Mouse (Mus musculus) embryonic facial prominence, embryonic 12.5 days (tissue): ENCODE measurements around the gene Klhl22. TPM values are rescaled to one million over a fixed set of nuclear protein-coding genes. Genes with fewer than 3 reads are reported as not detected.

Source experiments
- ATAC-seq: fragments of 200-750 bp; cut with Nextera tagmentation; 2 replicates; pipeline ENCODE4 v1.8.0; 2017; ENCODE audit not compliant: insufficient number of reproducible peaks, insufficient read depth, low FRiP score, low TSS enrichment
- H3K27ac ChIP-seq: fragments of 300-500 bp; sonication (generic); 2 replicates; pipeline ENCODE4 v1.5.1; 2016; ENCODE audit warnings: mild to moderate bottlenecking
- H3K27me3 ChIP-seq: fragments of 300-500 bp; sonication (generic); 2 replicates; pipeline ENCODE4 v1.6.1; 2016; ENCODE audit warnings: mild to moderate bottlenecking, moderate library complexity
- H3K36me3 ChIP-seq: fragments of 300-500 bp; sonication (generic); 2 replicates; pipeline ENCODE4 v1.6.1; 2016; ENCODE audit warnings: mild to moderate bottlenecking
- H3K4me1 ChIP-seq: fragments of 300-500 bp; sonication (generic); 2 replicates; pipeline ENCODE4 v1.6.1; 2016
- H3K4me2 ChIP-seq: fragments of 300-500 bp; sonication (generic); replicated peaks from 2 replicates; pipeline ENCODE4 v1.6.1; 2016; ENCODE audit warnings: mild to moderate bottlenecking, moderate library complexity
- H3K4me3 ChIP-seq: fragments of 300-500 bp; sonication (generic); 2 replicates; pipeline ENCODE4 v1.5.1; 2016; ENCODE audit warnings: mild to moderate bottlenecking
- H3K9ac ChIP-seq: fragments of 300-500 bp; sonication (generic); 2 replicates; pipeline ENCODE4 v1.6.1; 2016; ENCODE audit warnings: mild to moderate bottlenecking, moderate library complexity
- H3K9me3 ChIP-seq: fragments of 300-500 bp; sonication (generic); 2 replicates; pipeline ENCODE4 v1.6.1; 2016; ENCODE audit warnings: mild to moderate bottlenecking, moderate library complexity
- WGBS: fragments of 180-500 bp; shearing (Covaris S2); methylation state at CpG from one replicate; pipeline ENCODE4 v1.1.7; 2016; 5-methylcytosine and 5-hydroxymethylcytosine counted together
- polyA plus RNA-seq: library from polyadenylated mRNA; unstranded; fragments of >200 nt; fragmentation: Nextera tagmentation; extraction: Ambion mirVana; gene quantifications from 2 replicates; pipeline ENCODE4 v1.2.1, GENCODE M21; 2016

Klhl22 gene
- polyA plus RNA-seq, 1 experiment from 2014 or later = 92.6 TPM

DNA sequence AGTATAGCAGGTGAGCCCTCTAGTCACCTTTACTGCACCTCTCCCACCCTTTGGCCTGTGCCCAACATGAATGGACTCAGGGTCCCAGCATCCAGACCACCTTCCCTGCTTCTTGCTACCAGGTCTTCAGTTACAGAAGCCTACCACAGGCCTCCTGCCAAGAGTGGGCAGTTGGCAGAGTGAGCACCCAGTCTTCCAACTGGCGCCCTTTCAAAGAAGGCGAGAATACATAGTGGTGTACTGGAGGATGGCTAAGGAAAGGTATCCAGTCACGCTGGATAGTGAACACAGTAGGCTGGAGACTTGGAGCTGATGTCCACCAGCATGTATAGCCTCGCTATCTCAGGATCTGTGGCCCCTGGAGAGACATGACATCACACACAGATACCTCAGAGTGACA is 34.6 kb downstream of the Klhl22 start:
- Histone ChIP-seq H3K4me3 (no peak overlapping the region), H3K27ac (no peak overlapping the region), H3K36me3 (peaks cover 52% of the 10 kb centered on the region), H3K4me2 (no peak overlapping the region), H3K9ac (no peak overlapping the region), H3K4me1 (peaks cover 17% of the 10 kb centered on the region), H3K9me3 (no peaks in the 10 kb centered on the region), H3K27me3 (peaks cover 8% of the 10 kb centered on the region)
- ATAC-seq = no peak
- WGBS = 90% methylated on average over 4 of the region's 4 CpGs

DNA sequence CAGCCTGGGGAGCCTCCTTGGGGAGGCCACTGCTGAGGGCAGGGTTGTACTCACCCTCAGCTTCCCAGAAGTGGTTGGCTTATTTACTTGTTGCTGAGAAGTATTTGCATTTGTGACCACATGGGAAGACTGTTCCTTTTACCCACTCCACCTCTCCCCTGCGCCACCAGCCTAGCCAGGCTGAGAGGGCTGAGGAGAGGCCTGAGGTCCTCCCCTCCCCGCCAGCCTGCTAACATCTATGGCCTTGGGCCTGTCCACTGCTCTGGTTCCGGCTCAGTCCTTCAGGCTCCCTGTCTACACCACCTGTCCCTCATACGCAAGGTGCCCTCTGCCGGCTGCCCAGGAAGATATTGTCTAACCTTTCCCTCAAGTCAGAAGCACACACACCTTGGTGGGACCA is 36.2 kb downstream of the Klhl22 start:
- Histone ChIP-seq H3K4me3 (no peak overlapping the region), H3K27me3 (peaks cover 15% of the 10 kb centered on the region), H3K9me3 (no peaks in the 10 kb centered on the region), H3K4me1 (peaks cover 32% of the 10 kb centered on the region), H3K4me2 (no peak overlapping the region), H3K27ac (no peak overlapping the region), H3K9ac (no peak overlapping the region), H3K36me3 (peaks cover 36% of the 10 kb centered on the region)
- no peak for ATAC-seq
- WGBS = 53% methylated on average over 5 of the region's 5 CpGs

DNA sequence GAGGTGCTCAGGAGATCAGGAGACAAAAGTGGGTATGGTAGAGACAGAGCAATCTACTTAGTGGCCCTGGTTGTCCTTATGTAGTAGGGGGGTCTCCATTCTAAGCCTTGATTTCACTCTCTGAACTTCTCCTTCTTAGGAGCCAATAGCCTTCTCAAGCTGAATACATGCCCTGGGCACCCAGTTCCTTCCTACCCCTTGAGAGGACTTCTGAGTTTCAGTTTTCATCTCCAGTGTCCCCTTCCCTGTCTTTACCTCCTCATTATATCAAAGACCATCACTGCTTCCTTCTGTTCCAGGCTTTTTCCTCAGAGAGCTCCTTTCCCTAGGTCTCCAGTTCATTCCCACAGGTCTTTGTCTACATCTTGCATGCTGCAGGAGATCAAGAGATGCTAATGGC is 37.1 kb downstream of the Klhl22 start:
- Histone ChIP-seq H3K9ac (peak overlapping the region; percentile 92), H3K4me3 (peak overlapping the region; percentile 79), H3K4me1 (peaks cover 41% of the 10 kb centered on the region), H3K4me2 (peak overlapping the region; percentile 79), H3K36me3 (peaks cover 30% of the 10 kb centered on the region), H3K27ac (peak overlapping the region; percentile 96), H3K27me3 (peaks cover 19% of the 10 kb centered on the region), H3K9me3 (no peaks in the 10 kb centered on the region)
- no peak for ATAC-seq

DNA sequence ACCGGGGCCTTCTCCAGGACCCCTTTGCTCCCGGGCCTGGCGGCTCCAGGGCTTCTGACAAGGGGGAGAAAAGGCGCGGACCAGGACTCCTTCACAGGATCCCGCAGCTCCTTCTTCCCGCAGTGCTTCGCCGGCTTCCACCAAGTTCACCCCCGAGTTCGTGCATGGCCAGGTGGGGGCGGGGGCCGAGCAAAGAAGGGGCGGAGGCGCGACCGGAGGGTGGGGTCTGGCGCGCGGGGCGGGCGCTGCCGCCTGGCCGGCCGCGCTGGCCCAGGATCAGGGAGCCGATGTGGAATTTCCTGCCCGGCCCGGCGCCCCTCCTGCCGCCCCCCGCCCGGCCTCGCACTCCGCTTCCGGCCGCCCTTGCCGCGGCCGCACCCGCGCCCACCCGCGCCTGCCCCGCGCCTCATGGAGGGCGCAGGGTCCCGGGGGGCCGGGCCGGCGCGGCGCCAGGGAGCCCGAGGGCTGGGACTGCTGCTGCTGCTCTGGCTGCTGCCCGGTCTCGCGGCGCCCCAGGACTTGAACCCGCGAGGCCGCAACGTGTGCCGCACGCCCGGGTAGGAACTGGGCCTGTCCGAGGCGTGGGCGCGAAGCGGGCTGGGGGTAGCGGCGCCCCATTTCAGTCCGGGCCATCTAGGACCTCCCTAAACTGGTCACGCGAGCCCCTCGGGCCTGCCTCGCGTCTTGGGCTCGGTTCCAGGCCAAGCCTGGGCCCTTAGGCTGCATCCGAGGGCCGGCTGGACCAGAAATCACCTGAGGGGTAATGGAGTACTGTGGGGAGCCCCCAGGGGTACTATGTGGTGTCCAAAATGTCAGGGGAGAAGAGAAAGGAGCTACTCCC is 37.8 kb downstream of the Klhl22 start, which contains the start of gene Scarf2:
Gene Scarf2 (plus strand): TSS at position 312 of the 841 bp plus-strand sequence.
- no peaks in the 10 kb centered on the region for H3K9me3 ChIP-seq
- peak within 1 kb of the TSS; percentile 79 for H3K4me3 ChIP-seq
- peaks cover 23% of the 10 kb centered on the region for H3K36me3 ChIP-seq
- peak within 1 kb of the TSS; percentile 96 for H3K27ac ChIP-seq
- under 1% methylated on average over 72 of the region's 81 CpGs for WGBS
- peak within 1 kb of the TSS; percentile 79 for H3K4me2 ChIP-seq
- ATAC-seq = 0 out of 2 replicates have a peak, but pooled peaks have one; percentile 36
- peak within 1 kb of the TSS; percentile 92 for H3K9ac ChIP-seq
- H3K27me3 ChIP-seq = peaks cover 26% of the 10 kb centered on the region
- H3K4me1 ChIP-seq = peaks cover 48% of the 10 kb centered on the region

DNA sequence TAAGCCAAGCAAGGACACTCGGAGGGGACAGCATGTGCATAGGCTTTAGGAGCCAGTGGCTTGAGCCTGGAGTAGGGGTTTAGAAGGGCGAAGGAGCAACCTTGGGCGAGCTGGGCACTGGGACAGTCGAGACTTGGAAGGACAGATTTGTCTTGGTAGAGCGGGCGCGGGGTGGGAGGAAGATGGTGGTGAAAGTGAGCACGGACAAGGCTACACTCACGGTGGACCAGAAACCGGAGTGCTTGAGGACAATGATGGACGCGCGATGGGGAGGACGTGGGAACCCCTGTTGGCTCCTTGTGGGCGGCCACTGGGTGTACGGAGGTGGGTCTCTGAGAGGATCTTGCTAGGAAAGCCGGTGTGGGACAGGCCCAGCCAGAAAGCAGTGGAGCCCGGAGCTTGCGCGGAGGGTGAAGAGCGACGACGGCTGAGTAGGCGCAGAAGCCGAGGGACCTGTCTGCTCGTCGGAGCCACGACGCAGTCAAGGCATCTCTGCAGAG is 38.4 kb downstream of the Klhl22 start:
- H3K9ac ChIP-seq = peak overlapping the region; percentile 92
- peak; percentile 12 for ATAC-seq
- peak overlapping the region; percentile 79 for H3K4me2 ChIP-seq
- peak overlapping the region; percentile 96 for H3K27ac ChIP-seq
- H3K4me3 ChIP-seq = peak overlapping the region; percentile 79
- WGBS = 3% methylated on average over 29 of the region's 29 CpGs
- H3K4me1 ChIP-seq = peaks cover 55% of the 10 kb centered on the region
- no peaks in the 10 kb centered on the region for H3K9me3 ChIP-seq
- peaks cover 20% of the 10 kb centered on the region for H3K36me3 ChIP-seq
- peaks cover 33% of the 10 kb centered on the region for H3K27me3 ChIP-seq

DNA sequence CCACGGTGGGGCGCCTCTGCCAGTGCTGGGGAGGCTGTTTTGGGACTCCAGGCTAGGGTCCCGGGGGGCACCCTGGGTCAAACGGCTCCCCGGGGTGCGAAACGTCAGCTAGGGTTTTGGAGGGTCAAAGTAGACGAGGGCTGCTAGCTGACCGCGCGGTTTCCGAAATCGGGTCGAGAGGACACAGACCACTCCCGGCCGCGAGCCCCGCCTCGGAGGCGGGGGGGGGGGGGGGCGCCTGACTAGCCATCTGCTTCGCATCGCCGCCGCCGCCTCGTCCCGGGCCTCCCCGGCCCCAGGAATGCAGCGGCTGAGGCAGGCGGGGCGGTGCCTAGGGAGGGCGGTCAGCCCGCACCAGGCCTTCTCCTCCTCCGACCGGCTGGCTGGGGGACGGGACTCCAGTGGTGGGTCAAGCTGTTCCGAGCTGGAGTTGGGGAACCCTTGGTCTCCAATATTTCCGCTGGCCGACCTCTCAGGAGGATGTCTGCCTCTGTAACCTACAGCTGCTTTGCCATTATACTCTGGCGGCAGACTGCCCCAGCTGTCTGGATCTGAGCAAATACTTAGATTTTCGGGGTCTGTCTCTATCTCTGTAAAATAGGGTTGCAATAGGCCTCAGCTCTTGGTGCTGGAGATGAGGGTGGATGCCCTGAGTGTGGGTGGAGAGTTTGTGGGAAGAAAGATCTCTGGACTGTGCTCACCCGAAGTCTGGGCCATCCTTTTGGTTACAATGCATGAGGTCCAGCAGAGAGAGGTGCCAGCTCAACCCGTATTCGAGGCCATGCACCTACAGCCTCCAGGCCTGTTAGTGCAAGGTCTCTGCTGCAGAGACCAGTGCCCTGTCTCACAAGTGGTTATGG is 39.1 kb downstream of the Klhl22 start:
- peak overlapping the region; percentile 92 for H3K9ac ChIP-seq
- WGBS = 2% methylated on average over 42 of the region's 45 CpGs
- 0 out of 2 replicates have a peak, but pooled peaks have one; percentile 7 for ATAC-seq
- no peaks in the 10 kb centered on the region for H3K9me3 ChIP-seq
- peaks cover 40% of the 10 kb centered on the region for H3K27me3 ChIP-seq
- H3K4me2 ChIP-seq = peak overlapping the region; percentile 79
- H3K27ac ChIP-seq = peak overlapping the region; percentile 96
- H3K4me1 ChIP-seq = peaks cover 61% of the 10 kb centered on the region
- H3K4me3 ChIP-seq = peak overlapping the region; percentile 79
- H3K36me3 ChIP-seq = peaks cover 19% of the 10 kb centered on the region

DNA sequence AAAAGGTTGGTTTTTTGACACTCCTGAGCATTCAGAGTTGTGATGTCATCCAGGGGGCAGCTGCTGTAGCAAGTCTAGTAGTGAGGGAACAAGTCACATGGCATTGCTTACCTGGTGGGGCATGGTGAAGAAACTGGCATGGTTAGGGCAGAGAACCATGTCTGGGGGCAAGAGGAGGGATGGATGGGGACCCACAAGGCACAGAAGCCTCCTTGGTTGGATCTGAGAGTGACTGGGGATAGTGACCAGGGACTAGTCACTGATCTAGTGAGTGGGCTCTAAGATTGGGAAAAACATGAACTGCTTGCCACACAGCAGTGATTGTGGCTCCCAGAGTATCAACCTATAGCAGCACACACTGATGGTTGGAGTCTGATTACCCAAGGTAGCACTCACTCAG is 40.2 kb downstream of the Klhl22 start:
- no peaks in the 10 kb centered on the region for H3K9me3 ChIP-seq
- no peak overlapping the region for H3K27ac ChIP-seq
- peak overlapping the region; percentile 79 for H3K4me2 ChIP-seq
- peaks cover 72% of the 10 kb centered on the region for H3K4me1 ChIP-seq
- no peak for ATAC-seq
- H3K9ac ChIP-seq = 0 out of 2 replicates have a peak overlapping the region, but pooled peaks have one; percentile 92
- peaks cover 12% of the 10 kb centered on the region for H3K36me3 ChIP-seq
- H3K4me3 ChIP-seq = peak overlapping the region; percentile 79; the same call in 1 of the 2 replicates
- H3K27me3 ChIP-seq = peaks cover 42% of the 10 kb centered on the region

DNA sequence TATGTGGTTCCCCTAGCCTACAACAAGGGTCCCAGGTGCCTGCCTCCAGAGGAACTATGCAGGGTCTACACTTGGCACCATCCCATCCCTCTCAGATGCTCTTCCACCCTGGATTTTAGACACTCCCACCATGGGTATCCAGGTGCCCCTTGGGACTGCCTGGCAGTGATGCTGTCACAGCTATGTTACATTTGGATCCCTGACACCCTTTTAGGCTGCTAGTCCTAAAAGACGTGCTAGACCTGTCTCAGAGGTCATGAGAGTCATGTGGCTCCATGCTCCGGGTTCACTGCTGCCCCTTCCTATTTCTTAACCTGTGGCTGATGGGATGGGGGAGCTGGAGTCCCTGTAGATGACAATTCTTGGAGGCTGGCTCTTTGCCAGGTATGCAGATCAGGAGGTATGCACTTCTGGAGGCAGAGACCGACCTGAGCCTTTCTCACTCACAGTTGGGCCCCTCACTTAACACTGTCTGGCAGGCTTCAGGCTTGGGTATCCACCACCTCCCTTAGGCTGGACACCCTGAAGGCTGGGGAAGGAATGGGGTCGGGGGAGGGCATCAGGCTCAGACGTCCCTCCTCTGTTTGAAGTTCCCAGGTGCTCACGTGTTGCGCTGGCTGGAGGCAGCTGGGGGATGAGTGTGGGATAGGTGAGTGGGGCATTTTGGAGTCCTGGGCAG is 42.5 kb downstream of the Klhl22 start:
- peaks cover 81% of the 10 kb centered on the region for H3K4me1 ChIP-seq
- H3K4me3 ChIP-seq = peak overlapping the region; percentile 29; the same call in 1 of the 2 replicates
- 13% methylated on average over 7 of the region's 7 CpGs for WGBS
- ATAC-seq = no peak
- no peak overlapping the region for H3K9ac ChIP-seq
- H3K9me3 ChIP-seq = no peaks in the 10 kb centered on the region
- no peak overlapping the region for H3K27ac ChIP-seq
- peaks cover 12% of the 10 kb centered on the region for H3K36me3 ChIP-seq
- peaks cover 59% of the 10 kb centered on the region for H3K27me3 ChIP-seq
- H3K4me2 ChIP-seq = peak overlapping the region; percentile 50; the same call in 1 of the 2 replicates

DNA sequence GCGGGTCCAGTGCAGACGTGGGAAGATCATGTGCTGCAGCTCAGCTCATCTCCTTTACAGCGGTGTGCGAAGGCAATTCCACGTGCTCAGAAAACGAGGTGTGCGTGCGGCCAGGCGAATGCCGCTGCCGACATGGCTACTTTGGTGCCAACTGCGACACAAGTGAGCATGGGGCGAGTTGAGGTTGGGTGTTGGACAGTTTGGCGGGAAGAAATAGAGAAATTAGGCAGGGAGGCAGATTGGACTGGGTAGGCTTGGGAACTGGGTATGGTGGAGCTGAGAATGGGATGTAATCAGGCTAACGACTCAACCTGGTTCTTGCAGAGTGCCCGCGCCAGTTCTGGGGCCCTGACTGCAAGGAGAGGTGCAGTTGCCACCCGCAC is 43.0 kb downstream of the Klhl22 start:
- peak overlapping the region; percentile 42; the same call in 1 of the 2 replicates for H3K9ac ChIP-seq
- ATAC-seq = no peak
- peaks cover 12% of the 10 kb centered on the region for H3K36me3 ChIP-seq
- H3K27ac ChIP-seq = no peak overlapping the region
- no peaks in the 10 kb centered on the region for H3K9me3 ChIP-seq
- peak overlapping the region; percentile 50 for H3K4me2 ChIP-seq
- peak overlapping the region; percentile 29 for H3K4me3 ChIP-seq
- peaks cover 87% of the 10 kb centered on the region for H3K4me1 ChIP-seq
- peaks cover 56% of the 10 kb centered on the region for H3K27me3 ChIP-seq
- 9% methylated on average over 18 of the region's 18 CpGs for WGBS

DNA sequence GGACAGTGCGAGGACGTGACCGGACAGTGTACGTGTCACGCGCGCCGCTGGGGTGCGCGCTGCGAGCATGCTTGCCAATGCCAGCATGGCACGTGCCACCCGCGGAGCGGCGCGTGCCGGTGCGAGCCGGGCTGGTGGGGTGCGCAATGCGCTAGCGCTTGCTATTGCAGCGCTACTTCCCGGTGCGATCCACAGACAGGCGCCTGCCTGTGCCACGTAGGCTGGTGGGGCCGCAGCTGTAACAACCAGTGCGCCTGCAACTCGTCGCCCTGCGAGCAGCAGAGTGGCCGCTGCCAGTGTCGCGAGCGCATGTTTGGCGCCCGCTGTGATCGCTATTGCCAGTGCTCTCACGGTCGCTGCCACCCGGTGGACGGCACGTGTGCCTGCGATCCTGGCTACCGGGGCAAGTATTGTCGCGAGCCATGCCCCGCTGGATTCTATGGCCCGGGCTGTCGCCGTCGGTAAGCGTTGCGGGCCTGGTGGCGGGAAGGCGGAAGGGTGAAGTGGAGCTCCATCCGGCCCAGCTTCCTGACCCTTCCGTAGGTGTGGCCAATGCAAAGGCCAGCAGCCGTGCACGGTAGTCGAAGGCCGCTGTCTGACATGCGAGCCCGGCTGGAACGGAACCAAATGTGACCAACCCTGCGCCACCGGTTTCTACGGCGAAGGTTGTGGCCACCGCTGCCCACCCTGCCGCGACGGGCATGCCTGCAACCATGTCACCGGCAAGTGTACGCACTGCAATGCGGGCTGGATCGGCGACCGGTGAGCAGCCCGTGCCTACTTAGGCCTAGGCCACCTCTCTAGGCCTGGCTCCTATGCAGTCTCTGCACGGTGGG is 43.6 kb downstream of the Klhl22 start:
- no peak for ATAC-seq
- no peak overlapping the region for H3K27ac ChIP-seq
- peaks cover 12% of the 10 kb centered on the region for H3K36me3 ChIP-seq
- H3K9me3 ChIP-seq = no peaks in the 10 kb centered on the region
- peaks cover 93% of the 10 kb centered on the region for H3K4me1 ChIP-seq
- peak overlapping the region; percentile 42; the same call in 1 of the 2 replicates for H3K9ac ChIP-seq
- H3K27me3 ChIP-seq = peaks cover 54% of the 10 kb centered on the region
- H3K4me2 ChIP-seq = peak overlapping the region; percentile 50
- 5% methylated on average over 83 of the region's 83 CpGs for WGBS
- peak overlapping the region; percentile 29 for H3K4me3 ChIP-seq
